Mouse (Mus musculus): Measurements from ENCODE around the gene Trim71. TPM values are rescaled to one million over a fixed set of nuclear protein-coding genes. Genes with fewer than 3 reads are reported as not detected.

Gene Trim71
- polyA plus RNA-seq, 1 experiment, result not detected

DNA sequence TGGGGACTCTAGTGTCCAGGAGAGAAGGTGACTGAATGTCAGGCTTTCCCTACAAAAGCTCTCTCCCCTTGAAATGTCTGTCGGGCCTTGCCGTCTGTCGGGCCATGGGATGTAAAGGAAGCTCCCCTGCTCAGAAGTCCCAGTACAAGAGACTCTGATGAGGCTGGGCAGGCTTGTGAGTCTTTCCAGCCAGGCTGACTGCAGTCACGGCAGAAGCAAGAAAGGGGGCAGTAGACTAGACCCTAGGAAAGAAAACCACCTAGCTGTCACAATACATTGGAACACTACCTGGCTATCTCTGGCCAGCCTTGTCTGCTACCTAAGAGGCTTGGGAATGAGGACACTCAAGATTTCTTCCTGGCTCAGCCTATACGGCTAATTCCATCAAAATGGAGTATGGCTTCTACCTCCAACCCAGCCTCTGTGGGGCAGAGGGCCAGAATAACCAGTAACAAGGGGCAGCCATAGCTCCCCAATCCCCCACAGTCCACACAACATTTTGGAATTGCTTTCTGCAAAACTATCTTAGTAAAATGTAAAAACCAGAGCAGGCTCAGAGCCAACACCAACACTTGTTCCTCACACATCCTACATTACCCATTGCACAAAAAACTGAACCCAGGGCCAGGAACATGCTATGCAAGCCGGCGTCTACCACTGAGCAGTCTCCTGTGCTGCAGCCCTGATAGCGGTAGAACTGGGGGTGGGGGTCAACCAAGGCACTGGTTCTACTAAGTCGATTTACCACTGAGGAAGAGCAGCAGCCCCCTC, 29.2 kb downstream of the Trim71 start:
- WGBS, result 93% methylated on average over 9 of the region's 9 CpGs

DNA sequence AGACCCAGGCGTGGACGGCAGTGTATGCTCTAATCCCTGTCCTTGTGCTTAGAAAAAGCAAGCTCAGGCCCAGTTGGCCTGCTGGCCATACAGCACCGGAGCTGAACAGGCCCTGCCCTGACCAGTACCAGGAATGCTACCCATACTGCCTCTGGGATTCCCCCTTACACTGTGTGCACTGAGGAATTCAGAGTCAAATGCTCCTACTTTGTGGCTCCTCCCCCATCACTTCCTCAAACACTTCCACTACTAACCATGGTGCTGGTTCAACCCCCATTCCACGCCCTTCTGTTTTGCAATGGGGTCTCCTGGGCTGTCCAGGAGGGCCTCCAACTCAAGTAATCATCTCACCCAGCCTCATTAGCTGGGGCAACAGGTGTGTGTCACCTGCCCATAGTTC, 30.3 kb downstream of the Trim71 start:
- H3K27ac ChIP-seq (ENCODE audit: insufficient read depth, low read depth, low read length), result no peak overlapping the region
- WGBS, result 87% methylated on average over 4 of the region's 4 CpGs
- H3K4me1 ChIP-seq (ENCODE audit: control insufficient read depth, insufficient read depth, low read length), result no peaks in the 10 kb centered on the region
- no peak for TF ChIP-seq CTCF (IDR thresholded peaks at IDR 0.05; ENCODE audit: insufficient read depth, low read depth, low read length)
- TF ChIP-seq POLR2A (IDR thresholded peaks at IDR 0.05; ENCODE audit: insufficient read depth, low read depth, low read length), result no peak
- no peak overlapping the region for H3K4me3 ChIP-seq (ENCODE audit: insufficient read depth, low read depth, low read length)

More for the DNA sequence above, 29.2 kb downstream of the Trim71 start:
- no peaks in the 10 kb centered on the region for H3K4me1 ChIP-seq (ENCODE audit: control insufficient read depth, insufficient read depth, low read length)
- no peak for TF ChIP-seq CTCF (IDR thresholded peaks at IDR 0.05; ENCODE audit: insufficient read depth, low read depth, low read length)
- TF ChIP-seq POLR2A (IDR thresholded peaks at IDR 0.05; ENCODE audit: insufficient read depth, low read depth, low read length), result no peak
- no peak overlapping the region for H3K4me3 ChIP-seq (ENCODE audit: insufficient read depth, low read depth, low read length)
- no peak overlapping the region for H3K27ac ChIP-seq (ENCODE audit: insufficient read depth, low read depth, low read length)

DNA sequence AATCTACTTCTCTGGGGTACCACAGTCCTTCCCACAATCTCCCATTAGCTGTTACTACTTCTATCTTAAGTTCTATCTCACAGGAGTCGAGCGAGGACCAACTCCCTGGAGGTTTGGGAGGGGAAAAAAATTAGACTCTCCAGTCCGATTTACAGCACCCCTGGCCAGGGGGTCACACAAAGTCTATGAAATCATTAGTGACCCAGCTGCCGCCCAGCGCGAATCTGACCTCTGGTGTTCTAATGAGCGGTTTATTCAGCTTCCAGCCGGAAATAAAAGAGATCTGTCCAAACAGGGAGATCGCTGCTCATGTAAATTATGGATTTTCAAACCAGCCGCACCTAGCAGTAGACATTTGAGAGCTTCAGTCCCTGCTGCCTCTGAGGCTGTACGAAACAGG, 32.9 kb downstream of the Trim71 start:
- TF ChIP-seq CTCF (IDR thresholded peaks at IDR 0.05; ENCODE audit: insufficient read depth, low read depth, low read length) (no peak), POLR2A (IDR thresholded peaks at IDR 0.05; ENCODE audit: insufficient read depth, low read depth, low read length) (no peak)
- Histone ChIP-seq H3K4me3 (ENCODE audit: insufficient read depth, low read depth, low read length) (no peak overlapping the region), H3K27ac (ENCODE audit: insufficient read depth, low read depth, low read length) (no peak overlapping the region), H3K4me1 (ENCODE audit: control insufficient read depth, insufficient read depth, low read length) (peaks cover 9% of the 10 kb centered on the region; the same call in 1 of the 2 replicates)
- WGBS, result 61% methylated on average over 11 of the region's 11 CpGs

DNA sequence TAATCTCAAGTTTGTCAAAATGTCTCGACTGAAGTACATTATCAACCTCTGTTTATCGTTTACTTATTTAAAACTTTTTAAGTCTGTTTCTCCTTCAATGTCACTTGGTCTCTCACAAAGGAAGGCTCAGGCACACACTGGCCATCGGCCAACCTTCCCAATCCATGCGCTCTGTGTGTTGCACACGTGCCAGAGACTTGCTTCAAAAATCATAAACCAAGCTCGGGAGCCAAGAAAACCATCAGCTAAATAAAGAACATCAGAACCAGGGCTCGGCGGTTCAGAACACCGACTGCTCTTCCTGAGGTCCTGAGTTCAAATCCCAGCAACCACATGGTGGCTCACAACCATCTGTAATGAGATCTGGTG, 35.5 kb downstream of the Trim71 start:
- Histone ChIP-seq H3K4me1 (ENCODE audit: control insufficient read depth, insufficient read depth, low read length) (peaks cover 9% of the 10 kb centered on the region; the same call in 1 of the 2 replicates), H3K4me3 (ENCODE audit: insufficient read depth, low read depth, low read length) (no peak overlapping the region), H3K27ac (ENCODE audit: insufficient read depth, low read depth, low read length) (no peak overlapping the region)
- WGBS, result 53% methylated on average over 9 of the region's 9 CpGs
- TF ChIP-seq POLR2A (IDR thresholded peaks at IDR 0.05; ENCODE audit: insufficient read depth, low read depth, low read length), result no peak
- TF ChIP-seq CTCF (IDR thresholded peaks at IDR 0.05; ENCODE audit: insufficient read depth, low read depth, low read length), result no peak

GRCm38 (mm10) chr9:114527992-114528679, 36.0 kb downstream of the Trim71 start:
- 39% methylated on average over 17 of the region's 17 CpGs for WGBS
- Histone ChIP-seq H3K27ac (ENCODE audit: insufficient read depth, low read depth, low read length) (no peak overlapping the region), H3K4me3 (ENCODE audit: insufficient read depth, low read depth, low read length) (no peak overlapping the region), H3K4me1 (ENCODE audit: control insufficient read depth, insufficient read depth, low read length) (peaks cover 9% of the 10 kb centered on the region; the same call in 1 of the 2 replicates)
- TF ChIP-seq POLR2A (IDR thresholded peaks at IDR 0.05; ENCODE audit: insufficient read depth, low read depth, low read length) (no peak), CTCF (IDR thresholded peaks at IDR 0.05; ENCODE audit: insufficient read depth, low read depth, low read length) (no peak)

DNA sequence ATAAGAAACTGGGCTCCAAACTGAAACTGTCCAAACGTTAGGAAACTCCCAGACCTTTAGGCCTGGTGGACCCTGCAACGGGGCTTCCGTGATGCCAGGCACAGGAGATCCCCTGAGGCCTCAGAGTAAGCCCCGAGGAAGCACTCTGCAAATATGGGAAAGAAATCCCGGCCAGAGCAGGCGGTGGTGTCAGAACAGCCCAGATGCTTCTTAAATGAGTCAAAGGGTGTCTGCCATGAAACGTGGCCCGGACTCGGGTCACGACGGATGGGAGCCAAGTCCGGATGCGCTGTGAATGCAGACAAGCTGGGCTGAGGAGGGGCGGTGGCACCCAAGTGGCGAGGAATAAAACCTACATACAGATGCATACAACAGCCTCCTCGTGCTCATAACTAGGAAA, 37.1 kb downstream of the Trim71 start:
- Histone ChIP-seq H3K4me1 (ENCODE audit: control insufficient read depth, insufficient read depth, low read length) (peaks cover 9% of the 10 kb centered on the region; the same call in 1 of the 2 replicates), H3K27ac (ENCODE audit: insufficient read depth, low read depth, low read length) (no peak overlapping the region), H3K4me3 (ENCODE audit: insufficient read depth, low read depth, low read length) (no peak overlapping the region)
- WGBS, result 37% methylated on average over 16 of the region's 16 CpGs
- TF ChIP-seq POLR2A (IDR thresholded peaks at IDR 0.05; ENCODE audit: insufficient read depth, low read depth, low read length), result no peak
- TF ChIP-seq CTCF (IDR thresholded peaks at IDR 0.05; ENCODE audit: insufficient read depth, low read depth, low read length), result no peak

DNA sequence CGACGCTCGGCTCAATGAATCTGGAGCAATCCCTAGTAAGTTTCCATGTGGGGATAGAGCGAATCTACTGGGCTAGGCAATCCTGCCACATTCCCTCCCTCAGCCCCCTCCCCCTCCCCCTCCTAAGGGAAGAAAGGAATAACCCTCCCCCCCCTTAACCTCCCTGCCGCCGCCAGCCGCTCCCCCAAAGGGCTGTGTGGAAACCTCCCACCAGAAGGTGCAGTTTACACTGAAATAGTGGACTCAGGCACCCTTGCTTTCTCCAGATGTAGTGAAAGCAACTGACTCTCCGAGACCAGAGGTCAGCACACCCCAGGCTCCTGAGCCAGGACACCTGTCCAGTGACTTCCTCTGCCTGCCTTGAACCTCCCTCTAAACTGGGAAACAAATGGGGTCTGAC, 37.6 kb downstream of the Trim71 start:
- Histone ChIP-seq H3K4me3 (ENCODE audit: insufficient read depth, low read depth, low read length) (no peak overlapping the region), H3K4me1 (ENCODE audit: control insufficient read depth, insufficient read depth, low read length) (peaks cover 9% of the 10 kb centered on the region; the same call in 1 of the 2 replicates), H3K27ac (ENCODE audit: insufficient read depth, low read depth, low read length) (no peak overlapping the region)
- TF ChIP-seq POLR2A (IDR thresholded peaks at IDR 0.05; ENCODE audit: insufficient read depth, low read depth, low read length) (no peak), CTCF (IDR thresholded peaks at IDR 0.05; ENCODE audit: insufficient read depth, low read depth, low read length) (no peak)
- 56% methylated on average over 8 of the region's 8 CpGs for WGBS

- 34% methylated on average over 8 of the region's 8 CpGs for WGBS
- peaks cover 9% of the 10 kb centered on the region; the same call in 1 of the 2 replicates for H3K4me1 ChIP-seq (ENCODE audit: control insufficient read depth, insufficient read depth, low read length)
- TF ChIP-seq POLR2A (IDR thresholded peaks at IDR 0.05; ENCODE audit: insufficient read depth, low read depth, low read length) (no peak), CTCF (IDR thresholded peaks at IDR 0.05; ENCODE audit: insufficient read depth, low read depth, low read length) (no peak)
- no peak overlapping the region for H3K4me3 ChIP-seq (ENCODE audit: insufficient read depth, low read depth, low read length)
- no peak overlapping the region for H3K27ac ChIP-seq (ENCODE audit: insufficient read depth, low read depth, low read length)
These were observed 38.3 kb downstream of the Trim71 start for GRCm38 (mm10) chr9:114525891-114526290.

DNA sequence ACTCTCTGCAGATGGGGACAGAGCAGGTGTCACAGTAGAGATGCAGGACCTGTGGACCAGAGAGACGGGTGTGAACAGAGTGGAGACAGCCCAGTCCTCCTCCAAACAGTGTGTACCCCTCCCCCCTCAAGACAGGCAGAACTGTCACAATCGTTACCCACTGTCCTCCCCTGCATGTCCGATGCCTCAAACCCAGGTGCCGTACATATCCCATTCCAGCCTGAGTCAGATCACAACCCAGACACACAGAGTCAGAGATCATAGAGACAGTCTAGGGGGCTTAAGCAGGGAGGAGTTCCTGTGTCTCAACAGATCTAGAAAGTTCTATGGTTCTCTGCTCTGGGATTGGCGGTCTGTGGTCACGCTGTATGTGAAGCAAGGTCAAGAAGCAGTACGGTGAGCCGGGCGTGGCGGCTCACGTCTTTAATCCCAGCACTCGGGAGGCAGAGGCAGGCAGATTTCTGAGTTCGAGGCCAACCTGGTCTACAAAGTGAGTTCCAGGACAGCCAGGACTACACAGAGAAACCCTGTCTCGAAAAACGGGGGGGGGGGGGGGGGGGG, 39.0 kb downstream of the Trim71 start:
- H3K4me3 ChIP-seq (ENCODE audit: insufficient read depth, low read depth, low read length), result no peak overlapping the region
- peaks cover 9% of the 10 kb centered on the region; the same call in 1 of the 2 replicates for H3K4me1 ChIP-seq (ENCODE audit: control insufficient read depth, insufficient read depth, low read length)
- 91% methylated on average over 14 of the region's 15 CpGs for WGBS
- TF ChIP-seq POLR2A (IDR thresholded peaks at IDR 0.05; ENCODE audit: insufficient read depth, low read depth, low read length) (no peak), CTCF (IDR thresholded peaks at IDR 0.05; ENCODE audit: insufficient read depth, low read depth, low read length) (no peak)
- no peak overlapping the region for H3K27ac ChIP-seq (ENCODE audit: insufficient read depth, low read depth, low read length)

All from olfactory bulb, adult 2 months (tissue).